Mouse (Mus musculus): Measurements from ENCODE around the gene Hibch. TPM values are rescaled to one million over a fixed set of nuclear protein-coding genes. Genes with fewer than 3 reads are reported as not detected.

Hibch gene
- 8.4 and 11.5 TPM in 2 replicates for polyA plus RNA-seq (2012; rRNA removed; ENCODE audit: low replicate concordance)

GRCm38 (mm10) chr1:52844782-52845665 is at the start of gene Hibch:
Hibch (plus strand) TSS chr1:52844929.

GRCm38 (mm10) chr1:52816910-52817812 is 27.6 kb upstream of the Hibch start, which contains the start of gene Inpp1:
Inpp1 (minus strand) TSS chr1:52817688.

Other genes with a start within 250 kb of the Hibch start
- gene Nemp2, start 214.2 kb upstream of the Hibch start, polyA plus RNA-seq (2012; rRNA removed; ENCODE audit: low replicate concordance), result 1.6 and 2.0 TPM in 2 replicates
- 8.0 and 11.0 TPM in 2 replicates for gene Mfsd6, start 117.5 kb upstream of the Hibch start, polyA plus RNA-seq (2012; rRNA removed; ENCODE audit: low replicate concordance)
- gene Inpp1, start 27.2 kb upstream of the Hibch start, polyA plus RNA-seq (2012; rRNA removed; ENCODE audit: low replicate concordance), result 3.7 and 4.0 TPM in 2 replicates
- 0.47 and 1.0 TPM in 2 replicates for gene 1700019D03Rik, start 175.2 kb downstream of the Hibch start, polyA plus RNA-seq (2012; rRNA removed; ENCODE audit: low replicate concordance)
- gene Mstn, start 216.7 kb downstream of the Hibch start, polyA plus RNA-seq (2012; rRNA removed; ENCODE audit: low replicate concordance), result 0.09 TPM in 1 of 2 replicates, not detected in the other

Data from duodenum, adult 2 months (tissue).